Mouse (Mus musculus) stomach, postnatal 0 days (tissue): ENCODE results near the gene Emx1. TPM values are rescaled to one million over a fixed set of nuclear protein-coding genes. Genes with fewer than 3 reads are reported as not detected.

Experiments used
- ATAC-seq: fragments of 200-750 bp; cut with Nextera tagmentation; 2 replicates; pipeline ENCODE4 v1.8.0; 2017; ENCODE audit not compliant: low FRiP score, low TSS enrichment
- DNase-seq: peaks from one replicate; pipeline ENCODE4 v3.0.0-alpha.2; 2016; ENCODE audit warnings: low spot score
- H3K27ac ChIP-seq: fragments of 300-500 bp; sonication (generic); replicated peaks from 2 replicates; pipeline ENCODE4 v1.5.1; 2014; ENCODE audit warnings: mild to moderate bottlenecking, control low read depth
- H3K27me3 ChIP-seq: fragments of 300-500 bp; sonication (generic); 2 replicates; pipeline ENCODE4 v1.6.1; 2014; ENCODE audit warnings: low read length; ENCODE audit not compliant: control insufficient read depth, insufficient read depth
- H3K36me3 ChIP-seq: fragments of 300-500 bp; sonication (generic); 2 replicates; pipeline ENCODE4 v1.6.1; 2014; ENCODE audit warnings: low read length, mixed read lengths; ENCODE audit not compliant: control insufficient read depth, insufficient read depth
- H3K4me1 ChIP-seq: fragments of 300-500 bp; sonication (generic); replicated peaks from 2 replicates; pipeline ENCODE4 v1.6.1; 2014; ENCODE audit warnings: antibody characterized with exemption; ENCODE audit not compliant: control insufficient read depth, insufficient read depth
- H3K4me2 ChIP-seq: fragments of 300-500 bp; sonication (generic); replicated peaks from 2 replicates; pipeline ENCODE4 v1.6.1; 2014; ENCODE audit warnings: low read depth, mild to moderate bottlenecking, control low read depth, moderate library complexity
- H3K4me3 ChIP-seq: fragments of 300-500 bp; sonication (generic); 2 replicates; pipeline ENCODE4 v1.5.1; 2014; ENCODE audit warnings: low read depth, low read length, control low read depth
- H3K9ac ChIP-seq: fragments of 300-500 bp; sonication (generic); 2 replicates; pipeline ENCODE4 v1.6.1; 2014; ENCODE audit warnings: mild to moderate bottlenecking, low read length, control low read depth, mixed read lengths
- H3K9me3 ChIP-seq: fragments of 300-500 bp; sonication (generic); 2 replicates; pipeline ENCODE4 v1.6.1; 2016; ENCODE audit warnings: low read length; ENCODE audit not compliant: control insufficient read depth
- CTCF ChIP-seq: IDR thresholded peaks from 2 replicates; pipeline ENCODE4 v1.5.1; 2016; ENCODE audit warnings: antibody characterized with exemption, low read depth, mild to moderate bottlenecking, moderate library complexity
- EP300 ChIP-seq: optimal IDR thresholded peaks from 2 replicates; pipeline ENCODE3; 2016; ENCODE audit warnings: antibody characterized with exemption
- WGBS: fragments of 180-500 bp; shearing (Covaris S2); extraction: QIAGEN DNeasy Blood & Tissue Kit; methylation state at CpG from one replicate; pipeline ENCODE4 v1.1.7; 2014; 5-methylcytosine and 5-hydroxymethylcytosine counted together
- polyA plus RNA-seq: library from polyadenylated mRNA; unstranded; fragments of >200 nt; fragmentation: Nextera tagmentation; extraction: Ambion mirVana; gene quantifications from 2 replicates; pipeline ENCODE4 v1.2.1, GENCODE M21; 2015

The Emx1 gene
- polyA plus RNA-seq, 1 experiment from 2014 or later, result not detected

GRCm38 (mm10) chr6:85253275-85253674, 66.0 kb downstream of the Emx1 start:
- ATAC-seq (no peak), DNase-seq (no peak)
- 66% methylated on average over 3 of the region's 3 CpGs for WGBS
- no peak overlapping the region for H3K27ac ChIP-seq
- TF ChIP-seq EP300 (no peak), CTCF (peak; percentile 44)
- no peaks in the 10 kb centered on the region for H3K36me3 ChIP-seq
- H3K4me2 ChIP-seq, result no peak overlapping the region
- no peaks in the 10 kb centered on the region for H3K27me3 ChIP-seq
- H3K4me3 ChIP-seq, result no peak overlapping the region
- no peaks in the 10 kb centered on the region for H3K9me3 ChIP-seq
- no peak overlapping the region for H3K9ac ChIP-seq
- H3K4me1 ChIP-seq, result no peaks in the 10 kb centered on the region

Other genes with a start within 250 kb of the Emx1 start
- 11.7 and 13.8 TPM in 2 replicates for gene Exoc6b, start 117.9 kb upstream of the Emx1 start, polyA plus RNA-seq
- 58.8 and 62.1 TPM in 2 replicates for gene Spr, start 49.7 kb upstream of the Emx1 start, polyA plus RNA-seq
- 8.4 and 8.9 TPM in 2 replicates for gene Sfxn5, start 146.0 kb downstream of the Emx1 start, polyA plus RNA-seq
- gene Rab11fip5, start 187.2 kb downstream of the Emx1 start, polyA plus RNA-seq, result 7.6 and 8.3 TPM in 2 replicates
- not detected in 2 replicates for gene Noto, start 236.4 kb downstream of the Emx1 start, polyA plus RNA-seq
- gene Smyd5, start 244.6 kb downstream of the Emx1 start, polyA plus RNA-seq, result 14.1 and 14.7 TPM in 2 replicates